Mouse (Mus musculus) CH12.LX (cell line): ENCODE measurements around the gene Cd55. TPM values are rescaled to one million over a fixed set of nuclear protein-coding genes. Genes with fewer than 3 reads are reported as not detected.
"Not testable (repeated sequence)": the region's sequence is repeated elsewhere in the genome, so short reads cannot be mapped to it uniquely, and the experiment has no call there.

Source experiments
- DNase-seq: peaks from one replicate; pipeline ENCODE4 v3.0.0-alpha.2; 2013; ENCODE audit errors: extremely low read depth
- H3K27ac ChIP-seq: 2 replicates; pipeline ENCODE4 v1.5.1; 2012; ENCODE audit warnings: low read depth, mild to moderate bottlenecking, control low read depth, moderate library complexity; ENCODE audit not compliant: insufficient read depth
- H3K27me3 ChIP-seq: replicated peaks from 2 replicates; pipeline ENCODE3; 2012; ENCODE audit warnings: inconsistent platforms
- H3K36me3 ChIP-seq, 2 experiments: replicated peaks in 1 of 2; 2 replicates each; pipeline versions ENCODE3 to v1.6.1; 2012; ENCODE audit warnings: inconsistent platforms in 1 of 2, low read length in 1 of 2, mild to moderate bottlenecking in 1 of 2, mixed read lengths in 1 of 2, moderate library complexity in 1 of 2; ENCODE audit not compliant: control insufficient read depth in 1 of 2, insufficient read depth in 1 of 2
- H3K4me1 ChIP-seq, 2 experiments: 2 replicates each; pipeline ENCODE4 v1.6.1; 2012; ENCODE audit warnings: inconsistent platforms in 1 of 2, moderate library complexity in 1 of 2; ENCODE audit not compliant: insufficient read depth in 2 of 2, control insufficient read depth in 1 of 2
- H3K4me2 ChIP-seq: 2 replicates; pipeline ENCODE4 v1.6.1; 2012; ENCODE audit warnings: low read depth, mild to moderate bottlenecking, control low read depth; ENCODE audit not compliant: poor library complexity, insufficient read depth, severe bottlenecking
- H3K4me3 ChIP-seq, 3 experiments: fragments of 150-350 bp in 1 of 3; sonication (generic) in 1 of 3; replicated peaks in 1 of 3; 2 replicates each; pipeline versions ENCODE3 to v1.5.1; 2011 to 2012; ENCODE audit warnings: low read depth in 2 of 3, low read length in 2 of 3, mild to moderate bottlenecking in 2 of 3, moderate library complexity in 2 of 3, control low read depth in 1 of 3, improper control_type of control experiment in 1 of 3, inconsistent platforms in 1 of 3, mixed read lengths in 1 of 3; ENCODE audit not compliant: poor library complexity in 1 of 3
- H3K79me2 ChIP-seq: replicated peaks from 2 replicates; pipeline ENCODE4 v1.6.1; 2012; ENCODE audit warnings: mild to moderate bottlenecking, moderate library complexity; ENCODE audit not compliant: control insufficient read depth, poor library complexity, insufficient read depth, severe bottlenecking; ENCODE audit errors: extremely low read depth
- H3K9ac ChIP-seq: 2 replicates; pipeline ENCODE4 v1.6.1; 2012; ENCODE audit warnings: low read depth, mild to moderate bottlenecking, control low read depth, moderate library complexity; ENCODE audit not compliant: insufficient read depth
- H3K9me3 ChIP-seq: replicated peaks from 2 replicates; pipeline ENCODE3; 2012; ENCODE audit warnings: low read length, inconsistent platforms, mixed read lengths
- BHLHE40 ChIP-seq: IDR thresholded peaks from 2 replicates; pipeline ENCODE4 v1.6.1; 2011; ENCODE audit warnings: mild to moderate bottlenecking, low read depth, low read length, improper control_type of control experiment
- EP300 ChIP-seq: IDR thresholded peaks from 2 replicates; pipeline ENCODE4 v1.6.1; 2011; ENCODE audit warnings: low read length, improper control_type of control experiment
- GABPA ChIP-seq: IDR thresholded peaks from 2 replicates; pipeline ENCODE4 v1.6.1; 2012; ENCODE audit warnings: low read depth, low read length, improper control_type of control experiment, inconsistent platforms; ENCODE audit not compliant: insufficient replicate concordance
- MAFK ChIP-seq: IDR thresholded peaks from 2 replicates; pipeline ENCODE4 v1.6.1; 2011; ENCODE audit warnings: low read length, improper control_type of control experiment; ENCODE audit not compliant: insufficient replicate concordance
- MAZ ChIP-seq: IDR thresholded peaks from 2 replicates; pipeline ENCODE4 v1.6.1; 2012; ENCODE audit warnings: low read depth, mild to moderate bottlenecking, inconsistent platforms, low read length, improper control_type of control experiment, moderate library complexity
- MEF2A ChIP-seq: IDR thresholded peaks from 2 replicates; pipeline ENCODE4 v1.6.1; 2014; ENCODE audit warnings: low read depth, mild to moderate bottlenecking, inconsistent platforms, low read length, improper control_type of control experiment, borderline replicate concordance
- MYC ChIP-seq: IDR thresholded peaks from 2 replicates; pipeline ENCODE4 v1.6.1; 2011; ENCODE audit warnings: low read depth, mild to moderate bottlenecking, improper control_type of control experiment, low read length
- POLR2A ChIP-seq: IDR thresholded peaks from 2 replicates; pipeline ENCODE4 v1.6.1; 2011; ENCODE audit warnings: low read depth, mild to moderate bottlenecking, improper control_type of control experiment, low read length
- RAD21 ChIP-seq: IDR thresholded peaks from 2 replicates; pipeline ENCODE4 v1.6.1; 2011; ENCODE audit warnings: low read depth, mild to moderate bottlenecking, low read length, improper control_type of control experiment, moderate library complexity
- SIN3A ChIP-seq: IDR thresholded peaks from 2 replicates; pipeline ENCODE4 v1.6.1; 2012; ENCODE audit warnings: low read length, improper control_type of control experiment, inconsistent platforms
- UBTF ChIP-seq: IDR thresholded peaks from 2 replicates; pipeline ENCODE4 v1.6.1; 2012; ENCODE audit warnings: low read depth, mild to moderate bottlenecking, inconsistent platforms, low read length, improper control_type of control experiment, moderate library complexity
- USF2 ChIP-seq: conservative IDR thresholded peaks from 2 replicates; pipeline ENCODE4 v1.6.1; 2011; ENCODE audit warnings: low read depth, low read length, improper control_type of control experiment
- ZNF384 ChIP-seq: IDR thresholded peaks from 2 replicates; pipeline ENCODE4 v1.6.1; 2012; ENCODE audit warnings: low read depth, low read length, improper control_type of control experiment, inconsistent platforms
- dilution Hi-C: fragments of 300-500 bp; cut with MboI; formaldehyde crosslinking; loops from 2 replicates; pipeline ENCODE4 v1.14.3; 2020; ENCODE audit warnings: low sequenced_read_pairs; ENCODE audit not compliant: extremely low pct_unique_long_range_greater_than_20kb, extremely low pct_ligation_motif_present
- in situ Hi-C: fragments of 300-500 bp; cut with MboI; formaldehyde crosslinking; loops from 3 replicates; pipeline ENCODE4 v1.14.3; 2019; ENCODE audit warnings: low sequenced_read_pairs, low pct_ligation_motif_present, low pct_unique_long_range_greater_than_20kb, mixed read lengths
- polyA plus RNA-seq: library from polyadenylated mRNA; unstranded; fragments of >175 nt; gene quantifications from 2 replicates; pipeline ENCODE4 v1.2.1, GENCODE M21; 2012; ENCODE audit warnings: low read depth; ENCODE audit not compliant: insufficient read length
- total RNA-seq, 2 experiments: library from RNA; depleted of rRNA; stranded (reverse); fragments of 300-350 nt in 1 of 2; fragments of >200 nt in 1 of 2; gene quantifications; 2 replicates each; pipeline ENCODE4 v1.2.3; 2012 to 2014

The Cd55 gene
- total and polyA plus RNA-seq, 3 experiments, result 1.0 to 1.8 (median 1.7) TPM

- no peak within 1 kb of the TSS for H3K27ac ChIP-seq
- no peaks in the 10 kb centered on the region for H3K9me3 ChIP-seq
- dilution Hi-C loops, result no loop called here
- H3K4me3 ChIP-seq, result no peak within 1 kb of the TSS
- DNase-seq, result no peak
- H3K9ac ChIP-seq, result no peak within 1 kb of the TSS
- in situ Hi-C loops, result no loop called here
- H3K36me3 ChIP-seq, result no peaks in the 10 kb centered on the region
- no peak within 1 kb of the TSS for H3K4me2 ChIP-seq
- H3K27me3 ChIP-seq, result no peaks in the 10 kb centered on the region
- H3K4me1 ChIP-seq, result no peaks in the 10 kb centered on the region; a peak in 1 of 4 replicates
- TF ChIP-seq MAZ (no peak), MYC (no peak), EP300 (no peak), GABPA (no peak), POLR2A (no peak), ZNF384 (no peak), RAD21 (no peak), SIN3A (no peak), BHLHE40 (no peak), USF2 (no peak), MEF2A (no peak), UBTF (no peak), MAFK (no peak)
- TF ChIP-seq, all 38 proteins: peak for 0
- H3K79me2 ChIP-seq, result no peaks in the 10 kb centered on the region
Measured at GRCm38 (mm10) chr1:130422664-130423111, 39.9 kb downstream of the Cd55 start, which contains the start of gene Cd55b. TSS of gene Cd55b (minus strand) at chr1:130423009.

- H3K4me2 ChIP-seq, H3K4me1 ChIP-seq, H3K4me3 ChIP-seq, H3K9ac ChIP-seq, DNase-seq, H3K9me3 ChIP-seq, H3K36me3 ChIP-seq, H3K27me3 ChIP-seq, H3K79me2 ChIP-seq, dilution Hi-C loops, in situ Hi-C loops, H3K27ac ChIP-seq: not testable (repeated sequence)
Measured at GRCm38 (mm10) chr1:130422033-130422432, 40.5 kb downstream of the Cd55 start.

- H3K27ac ChIP-seq, result not testable (repeated sequence)
- TF ChIP-seq ZNF384 (peak; percentile 48; the same call in 1 of the 2 replicates), MAFK (peak; percentile 59; the same call in 1 of the 2 replicates)
- TF ChIP-seq, all 38 proteins: peak for 2; not testable (repeated sequence) for 36
- H3K4me1 ChIP-seq, H3K27me3 ChIP-seq, H3K79me2 ChIP-seq, H3K4me2 ChIP-seq, dilution Hi-C loops, H3K9ac ChIP-seq, H3K9me3 ChIP-seq, in situ Hi-C loops, H3K4me3 ChIP-seq, H3K36me3 ChIP-seq: not testable (repeated sequence)
- peak; percentile 38 for DNase-seq
Measured at GRCm38 (mm10) chr1:130397109-130397508, 65.4 kb downstream of the Cd55 start.

Other genes with a start within 250 kb of the Cd55 start
- gene Cd55b, start 39.7 kb downstream of the Cd55 start, total RNA-seq (2012; rRNA removed), result not detected in 2 replicates
- not detected in 2 replicates for gene Cd55b, start 39.7 kb downstream of the Cd55 start, total RNA-seq (2014; rRNA removed)
- gene Cd55b, start 39.7 kb downstream of the Cd55 start, polyA plus RNA-seq, result not detected in 2 replicates
- gene Zp3r, start 166.9 kb upstream of the Cd55 start, total RNA-seq (2012; rRNA removed), result not detected in 2 replicates
- gene Zp3r, start 166.9 kb upstream of the Cd55 start, total RNA-seq (2014; rRNA removed), result not detected in 2 replicates
- not detected in 2 replicates for gene Zp3r, start 166.9 kb upstream of the Cd55 start, polyA plus RNA-seq
- gene C4bp, start 198.9 kb upstream of the Cd55 start, total RNA-seq (2012; rRNA removed), result not detected in 2 replicates
- gene C4bp, start 198.9 kb upstream of the Cd55 start, total RNA-seq (2014; rRNA removed), result 0.26 TPM in 1 of 2 replicates, not detected in the other
- gene C4bp, start 198.9 kb upstream of the Cd55 start, polyA plus RNA-seq, result not detected in 2 replicates